Mouse (Mus musculus): Measurements from ENCODE around the gene Tap2. TPM values are rescaled to one million over a fixed set of nuclear protein-coding genes. Genes with fewer than 3 reads are reported as not detected.

The Tap2 gene
- polyA plus RNA-seq, 1 experiment from 2014 or later, result 1.3 TPM

- no peak for ATAC-seq (ENCODE audit: low FRiP score)
- H3K9me3 ChIP-seq (replicated peaks), result peaks cover 5% of the 10 kb centered on the region; the same call in 1 of the 2 replicates
- 66% methylated on average over 10 of the region's 10 CpGs for WGBS
- H3K4me3 ChIP-seq, result no peak overlapping the region
- H3K9ac ChIP-seq, result no peak overlapping the region
- H3K36me3 ChIP-seq, result no peaks in the 10 kb centered on the region
- H3K27me3 ChIP-seq, result no peaks in the 10 kb centered on the region
- H3K4me2 ChIP-seq (replicated peaks), result no peak overlapping the region
- H3K27ac ChIP-seq, result no peak overlapping the region
- no peaks in the 10 kb centered on the region for H3K4me1 ChIP-seq
Measured at GRCm38 (mm10) chr17:34239601-34240041, 36.3 kb downstream of the Tap2 start.

GRCm38 (mm10) chr17:34240366-34240765 is 37.0 kb downstream of the Tap2 start:
- no peaks in the 10 kb centered on the region for H3K27me3 ChIP-seq
- peaks cover 5% of the 10 kb centered on the region; the same call in 1 of the 2 replicates for H3K9me3 ChIP-seq (replicated peaks)
- no peak overlapping the region for H3K27ac ChIP-seq
- H3K4me2 ChIP-seq (replicated peaks), result no peak overlapping the region
- ATAC-seq (ENCODE audit: low FRiP score), result no peak
- H3K9ac ChIP-seq, result no peak overlapping the region
- H3K4me3 ChIP-seq, result no peak overlapping the region
- no peaks in the 10 kb centered on the region for H3K36me3 ChIP-seq
- no peaks in the 10 kb centered on the region for H3K4me1 ChIP-seq
- WGBS, result 70% methylated on average over 3 of the region's 3 CpGs

- H3K4me3 ChIP-seq, result no peak overlapping the region
- ATAC-seq (ENCODE audit: low FRiP score), result no peak
Measured at GRCm38 (mm10) chr17:34240916-34241315, 37.6 kb downstream of the Tap2 start.

GRCm38 (mm10) chr17:34244656-34245055 is 41.3 kb downstream of the Tap2 start:
- no peak for ATAC-seq (ENCODE audit: low FRiP score)
- 0 out of 2 replicates have a peak, but pooled peaks cover 2% of the 10 kb centered on the region for H3K27me3 ChIP-seq
- no peak overlapping the region for H3K9ac ChIP-seq
- peaks cover 5% of the 10 kb centered on the region; the same call in 1 of the 2 replicates for H3K9me3 ChIP-seq (replicated peaks)
- H3K36me3 ChIP-seq, result no peaks in the 10 kb centered on the region
- no peaks in the 10 kb centered on the region for H3K4me1 ChIP-seq
- 77% methylated on average over 4 of the region's 4 CpGs for WGBS
- H3K4me2 ChIP-seq (replicated peaks), result no peak overlapping the region
- no peak overlapping the region for H3K27ac ChIP-seq
- H3K4me3 ChIP-seq, result no peak overlapping the region

More at GRCm38 (mm10) chr17:34240916-34241315, 37.6 kb downstream of the Tap2 start:
- peaks cover 5% of the 10 kb centered on the region; the same call in 1 of the 2 replicates for H3K9me3 ChIP-seq (replicated peaks)
- WGBS, result 82% methylated on average over 6 of the region's 6 CpGs
- no peaks in the 10 kb centered on the region for H3K4me1 ChIP-seq
- no peak overlapping the region for H3K9ac ChIP-seq
- H3K36me3 ChIP-seq, result no peaks in the 10 kb centered on the region
- no peaks in the 10 kb centered on the region for H3K27me3 ChIP-seq
- no peak overlapping the region for H3K4me2 ChIP-seq (replicated peaks)
- H3K27ac ChIP-seq, result no peak overlapping the region

- Histone ChIP-seq H3K27ac (no peak overlapping the region), H3K4me2 (replicated peaks) (no peak overlapping the region), H3K9me3 (replicated peaks) (peaks cover 2% of the 10 kb centered on the region; the same call in 1 of the 2 replicates), H3K4me1 (no peaks in the 10 kb centered on the region), H3K4me3 (no peak overlapping the region), H3K36me3 (no peaks in the 10 kb centered on the region), H3K27me3 (0 out of 2 replicates have a peak, but pooled peaks cover 2% of the 10 kb centered on the region), H3K9ac (no peak overlapping the region)
- no peak for ATAC-seq (ENCODE audit: low FRiP score)
- WGBS, result 83% methylated on average over 3 of the region's 3 CpGs
Measured at GRCm38 (mm10) chr17:34247047-34247446, 43.7 kb downstream of the Tap2 start.

GRCm38 (mm10) chr17:34248764-34249163 is 45.4 kb downstream of the Tap2 start:
- Histone ChIP-seq H3K4me3 (no peak overlapping the region), H3K36me3 (no peaks in the 10 kb centered on the region), H3K4me2 (replicated peaks) (no peak overlapping the region), H3K9ac (no peak overlapping the region), H3K27me3 (0 out of 2 replicates have a peak, but pooled peaks cover 2% of the 10 kb centered on the region), H3K9me3 (replicated peaks) (no peaks in the 10 kb centered on the region), H3K27ac (no peak overlapping the region), H3K4me1 (no peaks in the 10 kb centered on the region)
- WGBS, result 74% methylated on average over 2 of the region's 2 CpGs
- ATAC-seq (ENCODE audit: low FRiP score), result no peak

- 49% methylated on average over 3 of the region's 3 CpGs for WGBS
- Histone ChIP-seq H3K27ac (no peak overlapping the region), H3K27me3 (0 out of 2 replicates have a peak, but pooled peaks cover 2% of the 10 kb centered on the region), H3K9ac (no peak overlapping the region), H3K9me3 (replicated peaks) (no peaks in the 10 kb centered on the region), H3K4me2 (replicated peaks) (no peak overlapping the region), H3K4me3 (no peak overlapping the region), H3K36me3 (no peaks in the 10 kb centered on the region), H3K4me1 (no peaks in the 10 kb centered on the region)
- no peak for ATAC-seq (ENCODE audit: low FRiP score)
Measured at GRCm38 (mm10) chr17:34249361-34249760, 46.0 kb downstream of the Tap2 start.

- 21% methylated on average over 4 of the region's 4 CpGs for WGBS
- H3K4me1 ChIP-seq, result no peaks in the 10 kb centered on the region
- no peaks in the 10 kb centered on the region for H3K9me3 ChIP-seq (replicated peaks)
- H3K9ac ChIP-seq, result no peak overlapping the region
- no peak overlapping the region for H3K4me3 ChIP-seq
- no peak for ATAC-seq (ENCODE audit: low FRiP score)
- 0 out of 2 replicates have a peak, but pooled peaks cover 2% of the 10 kb centered on the region for H3K27me3 ChIP-seq
- no peak overlapping the region for H3K27ac ChIP-seq
- H3K36me3 ChIP-seq, result no peaks in the 10 kb centered on the region
- H3K4me2 ChIP-seq (replicated peaks), result no peak overlapping the region
Measured at GRCm38 (mm10) chr17:34249878-34250277, 46.6 kb downstream of the Tap2 start.

GRCm38 (mm10) chr17:34251666-34252065 is 48.3 kb downstream of the Tap2 start:
- Histone ChIP-seq H3K27ac (no peak overlapping the region), H3K9ac (no peak overlapping the region), H3K4me1 (no peaks in the 10 kb centered on the region), H3K4me2 (replicated peaks) (no peak overlapping the region), H3K27me3 (0 out of 2 replicates have a peak, but pooled peaks cover 2% of the 10 kb centered on the region), H3K4me3 (no peak overlapping the region), H3K9me3 (replicated peaks) (no peaks in the 10 kb centered on the region), H3K36me3 (no peaks in the 10 kb centered on the region)
- WGBS, result 55% methylated on average over 4 of the region's 4 CpGs
- ATAC-seq (ENCODE audit: low FRiP score), result no peak

- Histone ChIP-seq H3K9me3 (replicated peaks) (no peaks in the 10 kb centered on the region), H3K36me3 (no peaks in the 10 kb centered on the region), H3K27me3 (peaks cover 7% of the 10 kb centered on the region; the same call in 1 of the 2 replicates), H3K4me3 (no peak overlapping the region), H3K4me2 (replicated peaks) (no peak overlapping the region), H3K9ac (no peak overlapping the region), H3K4me1 (0 out of 2 replicates have a peak, but pooled peaks cover 2% of the 10 kb centered on the region), H3K27ac (no peak overlapping the region)
- ATAC-seq (ENCODE audit: low FRiP score), result no peak
- 85% methylated on average over 5 of the region's 5 CpGs for WGBS
Measured at GRCm38 (mm10) chr17:34256501-34256900, 53.2 kb downstream of the Tap2 start.

GRCm38 (mm10) chr17:34257594-34258375 is 54.5 kb downstream of the Tap2 start, which contains the start of gene H2-Ab1:
H2-Ab1 (plus strand) TSS chr17:34257689.
- Histone ChIP-seq H3K27me3 (peaks cover 7% of the 10 kb centered on the region; the same call in 1 of the 2 replicates), H3K27ac (no peak within 1 kb of the TSS), H3K36me3 (no peaks in the 10 kb centered on the region), H3K4me3 (no peak within 1 kb of the TSS), H3K9ac (no peak within 1 kb of the TSS), H3K4me1 (0 out of 2 replicates have a peak, but pooled peaks cover 2% of the 10 kb centered on the region), H3K9me3 (replicated peaks) (no peaks in the 10 kb centered on the region), H3K4me2 (replicated peaks) (no peak within 1 kb of the TSS)
- ATAC-seq (ENCODE audit: low FRiP score), result no peak
- WGBS, result 70% methylated on average over 11 of the region's 11 CpGs

GRCm38 (mm10) chr17:34260551-34260950 is 57.2 kb downstream of the Tap2 start:
- no peak for ATAC-seq (ENCODE audit: low FRiP score)
- Histone ChIP-seq H3K4me3 (no peak overlapping the region), H3K36me3 (no peaks in the 10 kb centered on the region), H3K9me3 (replicated peaks) (no peaks in the 10 kb centered on the region), H3K4me2 (replicated peaks) (no peak overlapping the region), H3K27ac (no peak overlapping the region), H3K9ac (no peak overlapping the region), H3K4me1 (peaks cover 23% of the 10 kb centered on the region), H3K27me3 (peaks cover 31% of the 10 kb centered on the region)
- WGBS, result 86% methylated on average over 5 of the region's 5 CpGs
